Mouse (Mus musculus): ENCODE measurements around the gene Cacna1a.
"Not testable (repeated sequence)": the region's sequence is repeated elsewhere in the genome, so short reads cannot be mapped to it uniquely, and the experiment has no call there.

Cacna1a gene

DNA sequence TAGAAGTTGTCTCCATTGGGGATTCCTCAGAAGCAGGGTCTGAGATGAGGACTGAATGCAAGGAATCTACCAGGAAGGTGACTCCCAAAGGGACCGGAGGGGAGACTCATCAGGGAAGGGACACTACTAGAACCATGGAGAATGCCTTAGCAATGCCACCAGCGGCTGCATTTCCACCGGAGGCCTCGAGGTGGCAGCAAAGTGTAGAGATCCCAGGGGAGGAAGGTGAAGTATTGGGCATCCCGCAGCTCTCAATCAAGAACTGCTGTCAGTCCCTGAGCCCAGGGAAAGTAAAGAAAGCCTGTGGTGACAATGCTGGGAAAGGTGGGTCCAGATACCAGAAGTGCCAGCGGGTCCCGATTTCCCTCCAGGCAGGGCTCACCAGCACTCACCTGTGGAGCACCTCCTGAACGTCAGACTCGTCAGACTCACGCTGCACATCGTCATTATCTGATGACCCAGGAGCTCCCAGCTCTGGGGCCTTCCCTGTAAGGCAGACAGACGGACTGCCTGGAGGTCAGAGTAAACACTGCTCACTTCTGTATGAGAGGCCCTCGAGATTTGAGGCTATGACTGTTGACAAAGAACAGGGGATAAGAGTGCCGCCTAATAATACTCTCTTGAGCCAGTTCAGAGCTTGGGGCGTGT lies 203.9 kb downstream of the Cacna1a start:
- peak; percentile 70 to 81 for DNase-seq (ENCODE audit: low spot score in 2 of 2)

DNA sequence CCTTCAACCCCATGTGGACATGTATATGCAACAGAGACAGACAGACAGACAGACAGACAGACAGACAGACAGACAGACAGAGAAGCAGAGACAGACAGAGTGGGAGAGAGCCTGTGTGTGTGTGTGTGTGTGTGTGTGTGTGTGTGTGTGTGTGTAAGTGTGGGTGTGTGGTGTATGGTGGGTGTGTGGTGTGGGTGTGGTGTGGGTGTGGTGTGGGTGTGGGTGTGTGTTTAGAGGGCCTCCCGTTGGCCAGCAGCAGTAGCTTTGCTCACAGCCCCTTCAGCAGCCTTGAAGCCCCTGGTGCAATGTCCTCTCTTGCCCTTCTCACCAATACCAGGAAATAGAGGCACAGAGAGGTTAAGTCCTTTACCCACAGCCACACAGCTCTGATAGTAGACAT lies 204.9 kb downstream of the Cacna1a start:
- DNase-seq (ENCODE audit: low spot score in 2 of 2) = no peak

DNA sequence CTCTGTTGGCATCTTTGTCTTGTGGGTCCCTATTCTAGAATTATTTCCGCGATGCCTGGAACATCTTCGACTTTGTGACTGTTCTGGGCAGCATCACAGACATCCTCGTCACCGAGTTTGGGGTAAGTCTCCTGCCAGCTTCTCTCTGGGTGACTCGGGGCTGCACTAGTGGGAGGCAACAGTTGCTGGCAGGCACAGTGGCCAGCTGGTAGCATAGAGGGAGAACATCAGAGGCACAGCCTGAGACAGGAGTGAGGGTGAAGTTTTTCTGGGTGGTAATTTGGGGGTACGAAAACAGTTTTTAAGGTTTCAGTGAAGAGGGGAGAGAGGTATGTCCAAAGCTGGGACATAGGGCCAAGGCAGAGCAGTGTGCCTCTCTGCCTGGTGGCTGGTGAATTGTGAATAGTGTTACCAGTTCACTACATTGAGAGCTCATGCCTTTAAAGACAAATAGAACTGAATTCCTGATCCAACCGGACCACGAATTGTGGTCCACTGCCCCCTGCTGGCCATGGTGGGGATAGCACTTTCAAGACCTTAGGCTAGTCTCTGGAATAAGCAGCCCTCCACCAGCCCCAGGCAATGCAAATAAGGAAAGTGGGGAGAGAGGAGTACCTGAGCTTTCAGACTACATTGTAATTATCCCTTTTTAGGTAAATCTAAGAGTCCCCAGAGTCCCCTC lies 206.0 kb downstream of the Cacna1a start:
- DNase-seq (ENCODE audit: low spot score in 2 of 2) = peak; percentile 60 to 75

DNA sequence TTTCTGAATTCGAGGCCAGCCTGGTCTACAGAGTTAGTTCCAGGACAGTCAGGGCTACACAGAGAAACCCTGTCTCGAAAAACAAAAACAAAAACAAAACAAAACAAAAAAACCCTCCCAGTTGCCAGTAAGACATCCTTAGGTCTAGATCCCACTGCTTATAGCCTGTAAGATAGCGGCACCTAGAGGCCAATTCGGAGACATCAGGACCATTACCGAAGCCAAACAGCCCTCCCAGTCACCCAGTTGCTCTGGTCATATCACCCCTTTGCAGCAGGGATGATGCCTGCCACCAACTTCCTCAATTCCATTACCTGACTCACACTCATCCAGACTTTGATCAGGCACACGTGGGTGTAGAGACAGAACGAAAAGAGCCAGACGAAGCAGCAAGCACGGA lies 207.4 kb downstream of the Cacna1a start:
- peak; percentile 27 to 47 for DNase-seq (ENCODE audit: low spot score in 2 of 2)

DNA sequence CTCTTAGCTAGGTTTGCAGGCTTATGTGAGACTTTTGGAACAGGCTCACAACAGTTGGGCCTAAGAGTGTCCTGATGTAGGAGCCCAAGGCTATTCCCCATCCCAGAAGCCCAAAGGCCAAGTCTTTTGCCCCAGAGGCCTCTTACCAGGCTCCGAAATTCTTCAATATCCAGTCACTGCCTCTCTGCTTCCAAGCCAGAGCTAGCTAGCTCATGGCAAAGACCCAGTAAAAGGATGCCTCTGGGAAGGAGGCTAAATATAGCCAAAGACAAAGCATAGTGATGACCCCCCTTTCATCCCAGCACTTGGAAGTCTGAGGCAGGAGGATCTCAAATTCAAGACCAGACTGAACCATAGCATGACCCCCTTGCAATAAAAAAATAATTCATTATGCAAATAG lies 211.2 kb downstream of the Cacna1a start:
- no peak for DNase-seq (ENCODE audit: low spot score in 2 of 2)

DNA sequence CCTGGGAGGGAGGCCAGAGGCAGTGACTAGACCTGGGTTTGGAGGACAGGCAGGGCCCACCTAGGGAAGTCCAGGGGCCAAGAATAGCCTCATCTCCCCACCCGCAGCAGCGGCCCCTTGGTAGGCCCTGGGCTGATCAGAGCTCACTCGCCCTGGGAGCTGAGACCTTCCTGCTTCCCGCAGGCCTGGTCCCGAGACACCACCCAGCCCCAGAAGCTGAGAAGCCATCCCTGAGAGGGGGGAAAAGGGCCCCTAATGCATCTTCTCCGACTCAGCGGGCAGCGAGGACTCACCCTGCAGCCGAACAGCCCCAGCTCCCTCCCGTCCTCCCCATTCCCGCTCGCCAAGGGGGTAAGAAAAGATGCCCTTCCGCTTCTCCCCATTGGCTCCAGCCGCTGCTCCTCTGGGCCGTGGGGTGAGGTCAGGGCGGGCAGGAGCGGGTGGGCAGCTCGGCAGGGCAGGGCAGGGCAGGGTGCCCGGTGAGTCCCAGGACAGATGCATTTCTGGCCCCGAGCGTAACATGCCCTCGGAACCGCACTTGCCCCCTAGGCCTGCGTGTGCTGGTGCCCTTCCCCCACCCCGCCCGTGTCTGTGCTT lies 212.2 kb downstream of the Cacna1a start:
- no peak for DNase-seq (ENCODE audit: low spot score in 2 of 2)

DNA sequence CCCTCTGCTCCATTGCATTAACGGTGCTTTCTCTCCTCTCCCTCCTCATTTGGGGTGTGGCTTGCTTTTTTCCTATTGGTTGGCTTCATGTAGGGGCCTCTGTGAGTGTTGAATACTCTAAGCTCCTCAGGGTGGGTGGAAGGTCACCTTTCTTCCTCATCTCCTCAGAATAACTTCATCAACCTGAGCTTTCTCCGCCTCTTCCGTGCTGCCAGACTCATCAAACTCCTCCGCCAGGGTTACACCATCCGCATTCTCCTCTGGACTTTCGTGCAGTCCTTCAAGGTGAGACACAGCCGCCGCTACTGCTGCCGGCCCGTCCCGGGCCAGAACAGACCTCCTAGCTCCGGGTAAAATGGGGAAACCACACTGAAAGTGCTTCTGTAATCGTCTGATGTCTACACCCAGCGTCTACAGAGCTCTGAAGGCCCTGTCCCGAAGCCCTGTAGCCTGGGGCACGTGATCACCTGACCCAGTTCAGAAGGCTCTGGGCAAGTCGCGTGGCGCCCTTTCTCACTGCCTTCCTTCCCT lies 213.0 kb downstream of the Cacna1a start:
- no peak for DNase-seq (ENCODE audit: low spot score in 2 of 2)

DNA sequence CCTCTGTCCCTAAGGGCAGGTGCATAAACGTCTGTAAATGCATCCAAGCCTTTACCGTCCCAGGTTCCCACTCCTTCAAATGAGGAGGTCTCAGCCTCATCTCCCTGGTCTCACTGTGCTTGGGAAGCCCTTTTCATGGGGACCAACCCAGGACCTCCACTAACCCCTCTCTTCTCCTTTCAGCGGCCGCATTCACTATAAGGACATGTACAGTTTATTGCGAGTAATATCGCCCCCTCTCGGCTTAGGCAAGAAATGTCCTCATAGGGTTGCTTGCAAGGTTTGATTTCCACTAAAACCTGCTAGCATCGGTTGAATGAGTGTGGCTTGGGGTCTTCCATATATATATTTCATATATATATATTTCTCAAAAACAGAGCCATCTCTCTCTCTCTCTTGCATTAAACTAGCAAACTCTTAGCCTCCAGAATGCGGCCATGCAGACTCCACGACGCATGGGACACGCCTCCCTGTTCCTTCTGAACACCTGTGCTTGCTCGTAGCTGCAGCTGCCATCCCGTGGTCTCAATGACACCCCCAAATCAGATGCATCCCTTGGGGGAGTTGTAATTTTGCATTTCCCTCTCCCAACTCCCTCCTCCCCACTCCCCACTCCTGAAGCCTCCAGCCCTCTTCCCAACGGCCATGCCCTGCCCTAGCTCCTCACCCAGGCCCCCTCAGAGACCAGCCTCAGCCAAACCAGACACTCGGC lies 226.4 kb downstream of the Cacna1a start:
- DNase-seq (ENCODE audit: low spot score in 2 of 2) = no peak

DNA sequence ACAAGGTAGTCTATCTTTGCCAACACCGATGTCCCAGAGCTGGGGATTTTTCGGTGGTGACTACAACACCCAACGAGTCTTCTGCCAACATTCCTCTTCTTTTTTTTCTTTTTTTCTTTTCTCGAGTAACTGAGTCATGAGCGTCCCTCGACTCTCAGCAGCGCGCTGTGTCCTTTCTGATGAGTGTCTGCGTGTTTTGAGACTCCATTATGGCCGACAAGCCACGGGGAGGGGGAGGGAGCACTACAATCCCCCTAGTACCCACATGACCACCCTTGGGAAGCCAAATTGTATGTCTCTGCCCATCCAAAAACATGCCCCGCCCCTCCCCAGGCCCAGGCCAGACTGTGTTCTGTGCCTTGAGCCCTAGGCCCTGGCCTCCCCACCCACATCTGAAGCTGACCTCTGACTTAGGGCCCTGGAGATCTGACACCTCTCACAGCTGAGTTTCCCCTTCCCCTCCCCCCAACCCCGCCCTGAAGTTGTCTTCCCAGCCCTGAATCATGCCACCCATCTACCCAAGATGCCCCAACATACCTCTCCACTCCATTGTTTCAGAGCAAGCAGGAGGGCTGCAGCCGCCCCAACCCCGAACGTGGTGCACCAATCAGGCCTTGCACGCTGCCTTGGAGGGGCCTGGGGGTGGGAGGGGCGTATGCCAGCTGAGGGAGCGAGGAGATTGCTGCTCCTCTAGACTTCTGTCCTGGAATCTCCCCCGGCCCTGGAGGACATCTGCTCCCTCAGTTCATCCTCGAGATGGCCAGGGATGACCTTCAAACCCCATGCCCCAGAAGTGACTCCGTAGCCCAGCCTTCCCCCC lies 227.6 kb downstream of the Cacna1a start:
- DNase-seq (ENCODE audit: low spot score in 2 of 2) = no peak

DNA sequence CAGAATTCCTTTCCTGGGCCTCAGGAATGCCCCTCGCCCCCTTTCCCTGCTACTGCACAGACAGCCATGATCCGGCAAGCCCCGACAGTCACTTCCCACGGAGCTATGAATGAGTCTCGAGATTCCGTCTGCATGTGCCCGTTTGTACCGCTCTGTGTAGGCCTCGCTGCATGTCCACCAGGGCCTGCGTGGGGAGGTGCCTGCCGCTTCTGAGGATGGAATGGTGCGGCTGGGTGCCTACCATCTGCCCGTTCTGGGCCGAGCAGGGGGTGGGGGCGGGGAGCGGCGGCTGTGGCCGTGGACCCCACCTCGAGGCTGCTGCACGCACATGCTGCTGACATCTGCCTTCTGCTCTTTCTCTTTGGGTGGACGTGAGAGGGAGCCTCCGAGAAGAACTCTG lies 228.8 kb downstream of the Cacna1a start:
- DNase-seq (ENCODE audit: low spot score in 2 of 2) = no peak

DNA sequence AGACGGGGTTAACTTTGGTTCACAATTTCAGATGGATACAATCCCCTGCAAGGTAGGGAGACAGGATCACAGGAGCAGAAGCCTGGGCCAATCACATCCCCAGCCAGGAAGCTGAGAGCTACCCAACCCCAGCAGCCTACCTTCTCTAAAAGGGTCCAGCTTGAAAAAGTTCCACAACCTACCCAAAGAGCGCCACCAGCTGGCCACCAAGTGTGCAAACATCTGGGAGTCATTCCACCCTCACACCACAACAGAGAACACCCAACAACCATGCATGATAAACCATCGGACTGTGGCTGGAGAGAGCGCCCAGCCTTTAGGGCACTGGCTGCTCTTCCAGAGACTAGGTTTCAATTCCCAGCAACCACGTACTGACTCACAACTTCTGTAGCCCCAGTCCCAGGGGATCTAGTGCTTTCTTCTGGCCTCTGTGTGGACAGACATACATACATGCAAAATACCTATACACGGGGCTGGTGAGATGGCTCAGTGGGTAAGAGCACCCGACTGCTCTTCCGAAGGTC lies 232.9 kb downstream of the Cacna1a start:
- no peak for DNase-seq (ENCODE audit: low spot score in 2 of 2)

DNA sequence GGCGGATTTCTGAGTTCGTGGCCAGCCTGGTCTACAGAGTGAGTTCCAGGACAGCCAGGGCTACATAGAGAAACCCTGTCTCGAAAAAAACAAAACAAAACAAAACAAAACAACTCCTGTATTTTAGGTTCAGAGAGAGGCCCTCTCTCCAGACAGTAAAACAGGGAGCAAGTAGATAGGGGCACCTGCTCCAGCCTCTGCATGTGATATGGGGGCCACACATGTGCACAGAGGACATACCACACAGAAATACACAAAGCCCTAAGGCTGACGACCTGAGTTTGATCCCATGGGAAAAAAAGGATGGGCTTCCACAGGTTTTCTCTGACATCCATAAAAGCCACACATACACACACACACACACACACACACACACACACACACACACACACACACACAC lies 235.2 kb downstream of the Cacna1a start:
- not testable (repeated sequence) for DNase-seq (ENCODE audit: low spot score in 2 of 2)

DNA sequence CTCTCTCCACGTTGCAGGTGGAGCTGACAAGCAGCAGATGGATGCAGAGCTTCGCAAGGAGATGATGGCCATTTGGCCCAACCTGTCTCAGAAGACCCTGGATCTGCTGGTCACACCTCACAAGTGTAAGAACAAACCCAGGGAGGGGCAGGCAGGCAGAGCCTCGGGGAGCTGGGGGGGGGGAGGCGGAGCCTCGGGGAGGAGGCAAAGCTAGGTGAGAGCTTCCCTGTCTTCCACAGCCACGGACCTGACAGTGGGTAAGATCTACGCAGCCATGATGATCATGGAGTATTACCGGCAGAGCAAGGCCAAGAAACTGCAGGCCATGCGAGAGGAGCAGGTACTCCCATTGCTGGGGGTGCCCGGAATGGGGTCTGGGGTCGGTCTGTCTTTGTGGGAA lies 241.3 kb downstream of the Cacna1a start:
- DNase-seq (ENCODE audit: low spot score in 2 of 2) = no peak

DNA sequence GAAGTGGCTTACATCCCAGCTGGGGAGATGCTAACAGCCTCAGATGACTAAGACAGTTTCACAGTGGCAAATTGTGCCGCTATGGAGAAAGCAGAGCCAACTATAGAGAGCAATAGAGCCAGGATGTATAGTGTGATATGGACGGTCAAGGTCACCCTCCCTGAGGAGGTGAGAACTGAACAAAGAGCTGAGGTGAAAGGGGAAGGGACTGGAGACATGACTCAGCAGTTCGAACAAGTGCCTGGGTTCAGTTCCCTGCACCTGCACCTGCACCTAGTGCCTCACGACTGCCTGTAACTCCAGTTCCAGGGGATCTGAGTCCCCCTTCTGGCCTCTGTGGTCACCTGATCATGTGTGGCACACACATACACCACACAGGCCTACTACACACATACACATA lies 241.9 kb downstream of the Cacna1a start:
- DNase-seq (ENCODE audit: low spot score in 2 of 2) = no peak

DNA sequence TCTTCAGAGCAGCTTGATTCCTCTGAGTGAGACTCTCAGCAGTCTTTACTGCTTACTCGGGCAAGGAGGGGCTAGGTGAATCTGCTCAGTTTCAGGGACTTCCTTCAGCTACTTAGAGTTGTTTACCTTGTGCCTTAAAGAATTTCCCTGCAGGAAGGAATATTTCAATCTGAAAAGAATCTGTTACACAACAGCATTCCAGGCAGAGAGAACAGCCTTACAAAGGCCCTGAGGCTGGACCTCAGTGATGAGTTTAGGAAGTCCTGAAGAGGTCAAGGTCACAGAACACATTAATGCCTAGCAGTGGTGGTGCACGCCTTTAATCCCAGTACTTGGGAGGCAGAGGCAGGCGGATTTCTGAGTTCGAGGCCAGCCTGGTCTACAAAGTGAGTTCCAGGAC lies 243.6 kb downstream of the Cacna1a start:
- DNase-seq (ENCODE audit: low spot score in 2 of 2) = no peak

DNA sequence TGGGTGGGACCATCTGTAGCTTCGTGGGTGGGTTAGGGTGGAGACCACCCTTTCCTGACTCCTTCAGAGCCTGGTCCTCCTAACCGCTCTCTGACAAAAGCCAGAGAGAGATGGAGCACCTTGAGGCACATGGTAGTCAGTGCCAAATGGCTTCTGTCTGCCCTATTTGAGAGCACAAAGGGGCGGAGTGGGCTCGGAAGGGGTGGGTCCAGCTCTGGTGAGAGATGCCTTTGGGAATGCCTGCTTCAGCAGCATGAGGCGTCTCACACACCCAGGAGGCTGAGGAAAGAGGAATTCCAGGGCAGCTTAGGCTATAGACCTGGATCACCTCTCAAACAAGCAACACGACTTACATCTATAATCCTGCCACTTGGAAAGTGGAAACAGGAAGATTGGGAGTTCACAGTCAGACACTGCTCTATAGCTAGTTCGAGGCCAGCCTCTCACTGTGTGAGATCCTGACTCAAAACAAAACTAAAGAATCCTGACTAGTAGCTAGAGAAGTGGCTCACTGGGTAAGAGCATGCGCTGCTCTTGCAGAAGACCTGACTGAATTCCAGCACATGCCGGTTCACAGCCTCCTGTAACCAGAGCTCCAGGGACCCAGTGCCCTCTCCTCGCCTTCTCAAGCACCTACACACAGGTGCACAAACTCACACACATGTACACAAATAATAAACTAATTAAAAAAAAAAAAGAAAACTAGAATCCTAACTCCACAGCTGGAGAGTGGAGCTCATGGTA lies 245.8 kb downstream of the Cacna1a start:
- no peak for DNase-seq (ENCODE audit: low spot score in 2 of 2)

DNA sequence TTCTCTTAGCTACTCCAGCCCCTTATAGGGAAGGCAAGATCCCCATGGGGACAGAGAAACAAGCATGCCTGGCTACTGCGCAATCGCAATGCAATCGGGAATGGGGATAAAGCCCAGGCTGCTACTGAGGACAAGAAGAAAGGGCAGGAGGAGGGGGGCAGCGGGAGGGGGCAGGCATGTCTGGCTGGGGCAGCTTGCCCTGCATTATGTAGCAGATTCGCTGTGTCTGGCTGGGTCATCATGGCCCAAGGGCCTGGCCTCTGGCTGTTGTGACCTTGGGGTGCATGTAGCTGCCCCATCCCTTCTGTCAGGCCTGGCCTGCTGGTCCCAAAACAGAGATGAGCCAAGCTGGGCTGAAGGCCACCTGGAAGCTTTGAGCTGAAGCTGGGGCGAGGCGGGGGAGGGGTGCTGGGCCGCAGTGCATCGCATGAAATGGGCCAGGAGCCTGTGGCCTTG lies 246.6 kb downstream of the Cacna1a start:
- DNase-seq (ENCODE audit: low spot score in 2 of 2) = no peak

DNA sequence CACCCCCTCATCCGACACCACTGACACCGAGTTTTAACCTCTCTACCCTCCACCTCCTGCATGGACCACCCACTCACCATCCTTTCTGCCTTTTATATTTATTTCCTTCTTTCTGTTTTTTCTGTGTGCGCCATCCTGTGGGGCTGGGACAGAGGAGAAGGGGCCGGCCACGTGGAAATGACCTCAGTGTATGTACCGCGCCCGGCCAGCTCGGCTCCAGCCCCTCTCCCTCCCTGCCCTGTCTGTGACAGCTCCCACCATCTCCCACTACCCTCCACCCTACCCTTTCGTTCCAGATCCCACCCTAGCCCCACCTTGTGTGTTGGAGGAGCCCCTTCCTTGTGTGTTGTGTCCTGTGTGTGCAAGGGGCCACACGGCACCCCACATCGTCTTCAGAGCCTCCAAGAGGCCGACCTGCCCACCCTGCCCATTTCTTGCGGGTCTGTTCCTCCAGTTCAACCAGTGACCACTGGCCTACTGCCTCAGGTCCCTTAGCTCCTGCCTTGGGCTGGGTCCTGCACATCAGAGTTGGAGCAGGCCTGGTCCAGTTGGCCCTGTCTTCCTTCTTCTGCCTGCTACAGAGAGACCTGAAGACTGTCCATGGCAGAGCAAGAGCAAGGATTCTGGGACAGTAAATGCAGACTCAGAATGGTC lies 247.3 kb downstream of the Cacna1a start:
- no peak for DNase-seq (ENCODE audit: low spot score in 2 of 2)

DNA sequence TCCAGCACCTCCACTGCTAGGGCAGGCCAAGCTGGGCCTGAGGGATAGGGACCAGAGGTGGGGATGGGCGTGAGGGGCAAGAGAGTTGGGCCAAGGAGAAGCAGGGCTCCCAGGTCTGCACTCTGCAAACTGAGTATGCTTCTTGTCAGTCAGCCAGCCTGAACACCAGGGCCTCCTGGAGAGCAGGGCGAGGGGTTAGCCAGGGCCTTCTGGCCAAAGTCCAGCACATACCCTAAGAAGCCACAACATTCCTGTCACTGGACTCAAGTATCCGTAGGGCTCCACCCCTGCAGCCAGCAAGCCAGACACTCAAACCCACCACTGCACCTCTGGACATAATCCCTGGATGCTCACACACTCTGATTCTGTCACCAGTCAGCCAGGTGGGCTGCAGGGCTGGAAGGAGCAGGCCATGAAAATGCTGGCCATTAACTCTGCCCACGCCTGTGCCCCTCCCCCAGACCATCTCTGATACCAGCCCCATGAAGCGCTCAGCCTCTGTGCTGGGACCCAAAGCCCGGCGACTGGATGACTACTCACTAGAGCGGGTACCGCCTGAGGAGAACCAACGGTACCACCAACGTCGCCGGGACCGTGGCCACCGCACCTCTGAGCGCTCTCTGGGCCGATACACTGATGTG lies 247.9 kb downstream of the Cacna1a start:
- no peak for DNase-seq (ENCODE audit: low spot score in 2 of 2)
